Mouse (Mus musculus): ENCODE data around the gene Iqgap2.

- TF ChIP-seq CTCF (IDR thresholded peaks at IDR 0.05; ENCODE audit: low read depth), result no peak
- no peak for TF ChIP-seq EP300 (IDR thresholded peaks at IDR 0.05; ENCODE audit: low read depth)
These were observed 48.2 kb downstream of the Iqgap2 start for GRCm38 (mm10) chr13:95843411-95844026.

Measured in heart, postnatal 0 days (tissue).